Mouse (Mus musculus): ENCODE results near the gene Olfr180.

The Olfr180 gene

GRCm38 (mm10) chr16:58929292-58929691 lies at the start of gene Olfr180:
Gene Olfr180 (minus strand): TSS chr16:58929392.
- DNase-seq = no peak

GRCm38 (mm10) chr16:58928655-58929054 lies 537 bp downstream of the Olfr180 start, which contains the start of gene Olfr181:
Gene Olfr181 (minus strand): TSS chr16:58928755.
- DNase-seq = no peak

- DNase-seq = no peak
Measured at GRCm38 (mm10) chr16:58891963-58892362, 37.2 kb downstream of the Olfr180 start, which contains the start of gene Olfr178. Gene Olfr178 (minus strand): TSS chr16:58892063.

GRCm38 (mm10) chr16:58884416-58884815 lies 44.8 kb downstream of the Olfr180 start:
- no peak for DNase-seq

- DNase-seq = no peak
Measured at GRCm38 (mm10) chr16:58874668-58875067, 54.5 kb downstream of the Olfr180 start, which contains the start of gene Olfr177. Gene Olfr177 (minus strand): TSS chr16:58874768.
